Mouse (Mus musculus): Measurements from ENCODE around the gene Rbbp6. TPM values are rescaled to one million over a fixed set of nuclear protein-coding genes. Genes with fewer than 3 reads are reported as not detected.
A peak's percentile ranks its signal among the peaks of the same experiment; 100 is the strongest.

Gene Rbbp6
- polyA plus RNA-seq (2014; fragmentation: Nextera tagmentation; extraction: Ambion mirVana), result 34.7 and 39.6 TPM in 2 replicates

DNA sequence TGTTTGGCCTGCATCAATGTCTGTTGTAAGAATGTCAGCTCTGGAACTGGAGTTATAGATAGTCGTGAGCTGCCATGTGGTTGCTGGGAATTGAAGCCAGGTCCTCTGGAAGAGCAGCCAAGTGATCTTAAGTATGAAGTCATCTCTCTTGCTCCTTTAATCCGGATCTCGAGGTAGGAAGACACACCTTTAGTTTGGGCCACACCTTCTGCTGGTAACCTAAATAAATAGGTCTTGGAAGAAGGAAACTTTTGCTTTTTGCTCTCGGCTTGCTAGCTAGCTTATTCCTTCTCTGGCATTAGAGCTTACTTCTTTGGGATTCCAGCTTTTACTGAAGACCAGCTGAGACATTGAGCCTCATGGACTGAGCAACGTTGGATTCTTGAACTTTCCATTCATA is at the start of gene Rbbp6:
Gene Rbbp6, plus strand, starts transcription at position 301 of the 400 bp plus-strand sequence.
- 85% methylated on average over 5 of the region's 5 CpGs for WGBS
- no peak within 1 kb of the TSS for H3K4me3 ChIP-seq (ENCODE audit: low read depth, low read length)
- H3K27ac ChIP-seq (ENCODE audit: low read depth, low read length), result no peak within 1 kb of the TSS
- H3K9ac ChIP-seq (ENCODE audit: low read length), result no peak within 1 kb of the TSS
- ATAC-seq (replicated peaks; ENCODE audit: low FRiP score), result no peak
- H3K4me1 ChIP-seq (replicated peaks; ENCODE audit: control insufficient read depth, insufficient read depth, low read length), result no peaks in the 10 kb centered on the region
- H3K9me3 ChIP-seq (ENCODE audit: control insufficient read depth, low read length), result no peaks in the 10 kb centered on the region
- H3K4me2 ChIP-seq (ENCODE audit: low read depth, low read length, severe bottlenecking), result no peak within 1 kb of the TSS
- no peaks in the 10 kb centered on the region for H3K27me3 ChIP-seq (ENCODE audit: control insufficient read depth, insufficient read depth, low read length)
- no peak for DNase-seq (ENCODE audit: low spot score)
- no peaks in the 10 kb centered on the region for H3K36me3 ChIP-seq (ENCODE audit: control insufficient read depth, insufficient read depth, low read length)

DNA sequence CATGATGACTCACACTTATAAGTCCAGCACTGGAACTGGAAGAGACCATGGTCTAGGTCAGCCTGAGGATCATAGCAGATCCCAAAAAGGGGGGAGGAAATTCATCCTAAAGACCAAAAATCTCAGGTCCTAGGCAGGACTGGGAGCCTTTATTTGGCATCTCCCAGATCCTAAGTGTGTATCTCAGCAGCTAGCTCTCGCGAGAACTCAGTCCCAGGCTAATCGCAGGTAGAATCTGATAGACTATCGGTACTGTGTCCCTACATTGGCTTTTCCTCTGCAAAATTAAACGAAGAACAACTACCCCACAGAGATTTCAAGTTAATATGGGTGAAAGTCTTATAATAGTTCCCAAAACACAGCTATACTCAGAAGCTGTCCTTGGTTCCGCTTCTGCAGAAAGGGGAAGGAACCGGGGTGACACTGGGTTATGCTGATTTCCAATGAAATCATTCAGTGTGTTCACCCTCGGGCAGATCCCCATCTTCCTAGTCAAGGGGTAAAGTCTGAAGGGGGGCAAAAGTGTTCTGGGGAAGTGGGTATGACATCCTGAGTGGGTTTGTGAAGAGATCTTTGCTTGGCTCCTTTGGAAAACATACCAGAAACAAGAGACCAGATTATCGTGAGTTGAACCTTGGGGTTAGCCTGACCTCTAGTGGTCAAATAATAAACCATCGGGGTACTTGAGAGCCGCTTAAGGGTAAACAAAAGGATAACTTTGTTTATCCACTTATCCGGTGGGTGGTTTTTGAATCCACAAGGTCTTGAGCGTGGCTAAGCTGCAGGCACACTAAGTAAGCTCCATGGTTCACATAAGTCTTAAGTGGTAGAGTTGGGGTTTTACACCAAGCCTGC is 45.5 kb upstream of the Rbbp6 start:
- 0 out of 2 replicates have a peak overlapping the region, but pooled peaks have one; percentile 11 for H3K4me2 ChIP-seq (ENCODE audit: low read depth, low read length, severe bottlenecking)
- H3K27me3 ChIP-seq (ENCODE audit: control insufficient read depth, insufficient read depth, low read length), result no peaks in the 10 kb centered on the region
- no peak overlapping the region for H3K4me3 ChIP-seq (ENCODE audit: low read depth, low read length)
- no peaks in the 10 kb centered on the region for H3K36me3 ChIP-seq (ENCODE audit: control insufficient read depth, insufficient read depth, low read length)
- 45% methylated on average over 13 of the region's 13 CpGs for WGBS
- H3K9ac ChIP-seq (ENCODE audit: low read length), result no peak overlapping the region; the same call in 1 of the 2 replicates
- no peaks in the 10 kb centered on the region for H3K9me3 ChIP-seq (ENCODE audit: control insufficient read depth, low read length)
- H3K4me1 ChIP-seq (replicated peaks; ENCODE audit: control insufficient read depth, insufficient read depth, low read length), result no peaks in the 10 kb centered on the region
- no peak overlapping the region for H3K27ac ChIP-seq (ENCODE audit: low read depth, low read length)
- peak; percentile 59 for DNase-seq (ENCODE audit: low spot score)
- ATAC-seq (replicated peaks; ENCODE audit: low FRiP score), result peak; percentile 64

- H3K9me3 ChIP-seq (ENCODE audit: control insufficient read depth, low read length), result no peaks in the 10 kb centered on the region
- H3K27ac ChIP-seq (ENCODE audit: low read depth, low read length), result no peak overlapping the region
- H3K9ac ChIP-seq (ENCODE audit: low read length), result no peak overlapping the region
- H3K4me1 ChIP-seq (replicated peaks; ENCODE audit: control insufficient read depth, insufficient read depth, low read length), result no peaks in the 10 kb centered on the region
- WGBS, result 77% methylated on average over 9 of the region's 9 CpGs
- no peaks in the 10 kb centered on the region for H3K36me3 ChIP-seq (ENCODE audit: control insufficient read depth, insufficient read depth, low read length)
- no peaks in the 10 kb centered on the region for H3K27me3 ChIP-seq (ENCODE audit: control insufficient read depth, insufficient read depth, low read length)
- DNase-seq (ENCODE audit: low spot score), result peak; percentile 60
- H3K4me2 ChIP-seq (ENCODE audit: low read depth, low read length, severe bottlenecking), result no peak overlapping the region
- no peak for ATAC-seq (replicated peaks; ENCODE audit: low FRiP score)
- H3K4me3 ChIP-seq (ENCODE audit: low read depth, low read length), result no peak overlapping the region
Observed at GRCm38 (mm10) chr7:122921537-122921936, 43.9 kb upstream of the Rbbp6 start.

- 71% methylated on average over 3 of the region's 3 CpGs for WGBS
- no peaks in the 10 kb centered on the region for H3K4me1 ChIP-seq (replicated peaks; ENCODE audit: control insufficient read depth, insufficient read depth, low read length)
Observed at GRCm38 (mm10) chr7:122924256-122924655, 41.2 kb upstream of the Rbbp6 start.

GRCm38 (mm10) chr7:122930494-122930893 is 35.0 kb upstream of the Rbbp6 start:
- DNase-seq (ENCODE audit: low spot score), result no peak
- no peak for ATAC-seq (replicated peaks; ENCODE audit: low FRiP score)
- H3K4me2 ChIP-seq (ENCODE audit: low read depth, low read length, severe bottlenecking), result no peak overlapping the region
- H3K4me1 ChIP-seq (replicated peaks; ENCODE audit: control insufficient read depth, insufficient read depth, low read length), result no peaks in the 10 kb centered on the region
- H3K4me3 ChIP-seq (ENCODE audit: low read depth, low read length), result no peak overlapping the region
- no peaks in the 10 kb centered on the region for H3K9me3 ChIP-seq (ENCODE audit: control insufficient read depth, low read length)
- WGBS, result 54% methylated on average over 3 of the region's 3 CpGs
- H3K36me3 ChIP-seq (ENCODE audit: control insufficient read depth, insufficient read depth, low read length), result no peaks in the 10 kb centered on the region
- no peak overlapping the region for H3K9ac ChIP-seq (ENCODE audit: low read length)
- no peaks in the 10 kb centered on the region for H3K27me3 ChIP-seq (ENCODE audit: control insufficient read depth, insufficient read depth, low read length)
- no peak overlapping the region for H3K27ac ChIP-seq (ENCODE audit: low read depth, low read length)

More at GRCm38 (mm10) chr7:122924256-122924655, 41.2 kb upstream of the Rbbp6 start:
- no peak overlapping the region for H3K27ac ChIP-seq (ENCODE audit: low read depth, low read length)
- H3K4me3 ChIP-seq (ENCODE audit: low read depth, low read length), result no peak overlapping the region
- ATAC-seq (replicated peaks; ENCODE audit: low FRiP score) (no peak), DNase-seq (ENCODE audit: low spot score) (no peak)
- no peaks in the 10 kb centered on the region for H3K36me3 ChIP-seq (ENCODE audit: control insufficient read depth, insufficient read depth, low read length)
- H3K9me3 ChIP-seq (ENCODE audit: control insufficient read depth, low read length), result no peaks in the 10 kb centered on the region
- no peak overlapping the region for H3K4me2 ChIP-seq (ENCODE audit: low read depth, low read length, severe bottlenecking)
- H3K9ac ChIP-seq (ENCODE audit: low read length), result no peak overlapping the region
- no peaks in the 10 kb centered on the region for H3K27me3 ChIP-seq (ENCODE audit: control insufficient read depth, insufficient read depth, low read length)

DNA sequence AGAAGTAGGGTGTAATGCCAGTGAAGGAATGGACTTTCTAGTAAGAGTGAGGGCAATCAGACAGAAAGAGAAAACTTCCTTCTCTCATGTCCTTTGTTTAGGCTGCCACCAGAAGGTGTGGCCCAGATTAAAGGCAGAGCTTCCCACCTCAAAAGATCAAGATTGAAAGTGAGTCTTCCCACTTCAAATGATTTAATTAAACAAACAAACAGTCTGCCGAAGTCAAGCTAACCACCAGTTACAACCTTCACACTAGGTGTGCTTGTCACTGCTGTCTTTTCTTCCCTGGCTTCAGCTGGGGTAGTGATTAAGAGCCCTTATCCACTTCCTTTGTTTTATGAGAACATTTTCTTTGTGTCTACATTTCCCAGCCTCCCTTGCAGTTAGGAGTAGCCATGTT is 33.3 kb upstream of the Rbbp6 start:
- ATAC-seq (replicated peaks; ENCODE audit: low FRiP score) (no peak), DNase-seq (ENCODE audit: low spot score) (no peak)
- Histone ChIP-seq H3K4me1 (replicated peaks; ENCODE audit: control insufficient read depth, insufficient read depth, low read length) (no peaks in the 10 kb centered on the region), H3K4me2 (ENCODE audit: low read depth, low read length, severe bottlenecking) (no peak overlapping the region), H3K4me3 (ENCODE audit: low read depth, low read length) (no peak overlapping the region), H3K27ac (ENCODE audit: low read depth, low read length) (no peak overlapping the region), H3K27me3 (ENCODE audit: control insufficient read depth, insufficient read depth, low read length) (no peaks in the 10 kb centered on the region), H3K9me3 (ENCODE audit: control insufficient read depth, low read length) (no peaks in the 10 kb centered on the region), H3K9ac (ENCODE audit: low read length) (no peak overlapping the region), H3K36me3 (ENCODE audit: control insufficient read depth, insufficient read depth, low read length) (no peaks in the 10 kb centered on the region)
- 59% methylated on average over 1 of the region's 1 CpGs for WGBS

DNA sequence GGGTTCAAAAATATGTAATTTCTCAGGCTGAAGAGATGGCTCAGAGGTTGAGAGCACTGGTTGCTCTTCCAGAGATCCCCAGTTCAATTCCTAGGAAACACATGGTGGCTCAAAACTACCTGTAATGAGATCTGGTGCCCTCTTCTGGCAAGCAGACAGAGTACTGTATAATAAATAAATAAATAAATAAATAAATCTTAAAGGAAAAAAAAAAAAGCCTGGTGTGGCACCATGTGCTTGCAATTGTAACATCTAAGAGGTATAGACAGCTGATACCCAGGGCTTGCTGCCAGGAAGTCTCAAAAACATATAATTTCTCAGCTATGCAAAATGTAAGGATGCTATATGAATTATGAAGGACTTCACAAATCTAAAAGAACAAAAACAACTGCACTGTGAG is 28.9 kb upstream of the Rbbp6 start:
- Histone ChIP-seq H3K4me2 (ENCODE audit: low read depth, low read length, severe bottlenecking) (no peak overlapping the region), H3K36me3 (ENCODE audit: control insufficient read depth, insufficient read depth, low read length) (no peaks in the 10 kb centered on the region), H3K9ac (ENCODE audit: low read length) (no peak overlapping the region), H3K4me1 (replicated peaks; ENCODE audit: control insufficient read depth, insufficient read depth, low read length) (peaks cover 2% of the 10 kb centered on the region; the same call in 1 of the 2 replicates), H3K9me3 (ENCODE audit: control insufficient read depth, low read length) (no peaks in the 10 kb centered on the region), H3K4me3 (ENCODE audit: low read depth, low read length) (no peak overlapping the region), H3K27me3 (ENCODE audit: control insufficient read depth, insufficient read depth, low read length) (no peaks in the 10 kb centered on the region), H3K27ac (ENCODE audit: low read depth, low read length) (no peak overlapping the region)
- ATAC-seq (replicated peaks; ENCODE audit: low FRiP score), result no peak
- no peak for DNase-seq (ENCODE audit: low spot score)

GRCm38 (mm10) chr7:122938197-122938596 is 27.3 kb upstream of the Rbbp6 start:
- no peak overlapping the region for H3K27ac ChIP-seq (ENCODE audit: low read depth, low read length)
- H3K27me3 ChIP-seq (ENCODE audit: control insufficient read depth, insufficient read depth, low read length), result no peaks in the 10 kb centered on the region
- H3K4me2 ChIP-seq (ENCODE audit: low read depth, low read length, severe bottlenecking), result no peak overlapping the region
- DNase-seq (ENCODE audit: low spot score) (no peak), ATAC-seq (replicated peaks; ENCODE audit: low FRiP score) (no peak)
- H3K36me3 ChIP-seq (ENCODE audit: control insufficient read depth, insufficient read depth, low read length), result no peaks in the 10 kb centered on the region
- no peak overlapping the region for H3K9ac ChIP-seq (ENCODE audit: low read length)
- peaks cover 2% of the 10 kb centered on the region; the same call in 1 of the 2 replicates for H3K4me1 ChIP-seq (replicated peaks; ENCODE audit: control insufficient read depth, insufficient read depth, low read length)
- H3K4me3 ChIP-seq (ENCODE audit: low read depth, low read length), result no peak overlapping the region
- 56% methylated on average over 1 of the region's 1 CpGs for WGBS
- H3K9me3 ChIP-seq (ENCODE audit: control insufficient read depth, low read length), result no peaks in the 10 kb centered on the region

DNA sequence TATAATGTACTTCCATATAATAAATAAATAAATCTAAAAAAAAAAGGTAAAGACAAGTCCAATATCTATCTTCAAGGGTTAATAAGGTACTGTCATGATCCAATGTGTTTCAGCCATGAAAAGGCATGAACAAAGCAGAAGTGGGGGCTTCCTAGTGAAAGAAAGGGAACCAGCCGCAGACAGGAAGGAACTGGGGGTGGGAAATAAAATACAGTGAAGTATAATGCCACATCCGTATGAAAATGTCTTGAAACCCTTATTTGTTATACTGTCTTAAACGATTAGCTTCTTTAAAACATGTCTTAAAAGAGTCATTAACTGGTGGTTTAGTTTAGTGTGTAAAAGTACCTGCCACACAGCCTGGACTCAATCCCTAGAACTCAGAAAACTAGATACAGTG is 26.3 kb upstream of the Rbbp6 start:
- H3K4me1 ChIP-seq (replicated peaks; ENCODE audit: control insufficient read depth, insufficient read depth, low read length), result peaks cover 2% of the 10 kb centered on the region; the same call in 1 of the 2 replicates
- DNase-seq (ENCODE audit: low spot score), result no peak
- 93% methylated on average over 3 of the region's 3 CpGs for WGBS

More for the DNA sequence above, 26.3 kb upstream of the Rbbp6 start:
- H3K27me3 ChIP-seq (ENCODE audit: control insufficient read depth, insufficient read depth, low read length), result no peaks in the 10 kb centered on the region
- no peak overlapping the region for H3K4me3 ChIP-seq (ENCODE audit: low read depth, low read length)
- ATAC-seq (replicated peaks; ENCODE audit: low FRiP score), result no peak
- no peak overlapping the region for H3K4me2 ChIP-seq (ENCODE audit: low read depth, low read length, severe bottlenecking)
- H3K9ac ChIP-seq (ENCODE audit: low read length), result no peak overlapping the region
- H3K36me3 ChIP-seq (ENCODE audit: control insufficient read depth, insufficient read depth, low read length), result no peaks in the 10 kb centered on the region
- no peak overlapping the region for H3K27ac ChIP-seq (ENCODE audit: low read depth, low read length)
- no peaks in the 10 kb centered on the region for H3K9me3 ChIP-seq (ENCODE audit: control insufficient read depth, low read length)
